Mouse (Mus musculus): ENCODE data around the gene Fancl. TPM values are rescaled to one million over a fixed set of nuclear protein-coding genes. Genes with fewer than 3 reads are reported as not detected.

Fancl gene
- total and polyA plus RNA-seq, 3 experiments = 35.3 to 71.9 (median 44.5) TPM

DNA sequence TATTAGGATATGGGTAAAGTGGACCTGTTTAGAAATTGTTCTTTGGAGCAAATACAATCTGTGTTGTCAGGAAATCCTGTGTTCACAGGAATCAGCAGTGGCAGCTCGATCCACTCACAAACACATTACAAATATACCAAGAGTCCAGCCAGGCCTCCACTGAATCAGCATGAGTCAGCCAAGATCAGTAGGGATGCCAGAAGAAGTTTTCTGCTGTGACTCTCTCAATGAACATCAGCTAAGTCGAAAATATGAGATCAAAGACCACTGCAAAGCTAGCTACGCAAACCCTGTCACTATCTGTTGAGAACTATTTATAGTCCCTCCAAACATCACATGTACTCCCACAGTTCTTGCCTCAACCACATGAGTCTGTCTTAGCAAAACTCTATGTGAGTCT is 133.1 kb downstream of the Fancl start:
- Histone ChIP-seq H3K9ac (ENCODE audit: insufficient read depth, low read depth) (no peak overlapping the region), H3K27me3 (replicated peaks) (no peaks in the 10 kb centered on the region), H3K4me3 (replicated peaks in 1 of 3; ENCODE audit: low read depth in 2 of 3, low read length in 2 of 3, poor library complexity in 1 of 3) (no peak overlapping the region), H3K9me3 (replicated peaks; ENCODE audit: low read length) (peaks cover 7% of the 10 kb centered on the region), H3K4me1 (ENCODE audit: control insufficient read depth in 1 of 2, insufficient read depth in 2 of 2) (peaks cover 0 to 2% of the 10 kb centered on the region in 2 experiments; a peak in 1 of 4 replicates), H3K27ac (ENCODE audit: insufficient read depth, low read depth) (no peak overlapping the region), H3K36me3 (replicated peaks in 1 of 2; ENCODE audit: control insufficient read depth in 1 of 2, insufficient read depth in 1 of 2, low read length in 1 of 2) (peaks cover 2 to 30% of the 10 kb centered on the region in 2 experiments), H3K4me2 (ENCODE audit: insufficient read depth, low read depth, poor library complexity, severe bottlenecking) (no peak overlapping the region), H3K79me2 (replicated peaks; ENCODE audit: control insufficient read depth, extremely low read depth, insufficient read depth, poor library complexity, severe bottlenecking) (no peaks in the 10 kb centered on the region)
- TF ChIP-seq GABPA (IDR thresholded peaks at IDR 0.05; ENCODE audit: insufficient replicate concordance, low read depth, low read length) (no peak), RCOR1 (conservative IDR thresholded peaks at IDR 0.05; ENCODE audit: low read depth, low read length) (no peak), MAZ (IDR thresholded peaks at IDR 0.05; ENCODE audit: low read depth, low read length) (no peak), ZKSCAN1 (IDR thresholded peaks at IDR 0.05; ENCODE audit: borderline replicate concordance, low read depth, low read length) (no peak), TBP (conservative IDR thresholded peaks at IDR 0.05; ENCODE audit: low read depth, low read length) (no peak), IRF4 (IDR thresholded peaks at IDR 0.05; ENCODE audit: low read depth, low read length) (no peak), ETS1 (conservative IDR thresholded peaks at IDR 0.05; ENCODE audit: low read depth, low read length) (no peak), MAX (IDR thresholded peaks at IDR 0.05; ENCODE audit: low read length) (no peak), NRF1 (IDR thresholded peaks at IDR 0.05; ENCODE audit: low read depth, low read length) (no peak), EP300 (IDR thresholded peaks at IDR 0.05; ENCODE audit: low read length) (no peak), MEF2A (IDR thresholded peaks at IDR 0.05; ENCODE audit: borderline replicate concordance, low read depth, low read length) (no peak), ELF1 (IDR thresholded peaks at IDR 0.05; ENCODE audit: low read depth, low read length) (no peak), BHLHE40 (IDR thresholded peaks at IDR 0.05; ENCODE audit: low read depth, low read length) (no peak), CHD1 (IDR thresholded peaks at IDR 0.05; ENCODE audit: low read depth, low read length) (no peak), CHD2 (IDR thresholded peaks at IDR 0.05; ENCODE audit: low read length) (no peak), JUND (conservative IDR thresholded peaks at IDR 0.05; ENCODE audit: low read depth, low read length) (no peak), CTCF (conservative IDR thresholded peaks at IDR 0.05 in 1 of 2, IDR thresholded peaks at IDR 0.05 in 1 of 2; ENCODE audit: low read depth in 2 of 2, low read length in 2 of 2) (no peak)
- DNase-seq (ENCODE audit: extremely low read depth) = no peak
- dilution Hi-C loops (cut with MboI; ENCODE audit: extremely low pct_ligation_motif_present, extremely low pct_unique_long_range_greater_than_20kb, low sequenced_read_pairs) (no loop called here), in situ Hi-C loops (cut with MboI; ENCODE audit: low pct_ligation_motif_present, low pct_unique_long_range_greater_than_20kb, low sequenced_read_pairs) (no loop called here)

Other genes with a start within 250 kb of the Fancl start
- not detected in 2 replicates for gene 5730522E02Rik, start 175.4 kb upstream of the Fancl start, total RNA-seq (2012; rRNA removed)
- gene 5730522E02Rik, start 175.4 kb upstream of the Fancl start, total RNA-seq (2014; rRNA removed) = not detected in 2 replicates
- gene 5730522E02Rik, start 175.4 kb upstream of the Fancl start, polyA plus RNA-seq (2012; ENCODE audit: insufficient read length, low read depth) = not detected in 2 replicates
- gene Gm6899, start 207.1 kb downstream of the Fancl start, total RNA-seq (2012; rRNA removed) = not detected in 2 replicates
- gene Gm6899, start 207.1 kb downstream of the Fancl start, total RNA-seq (2014; rRNA removed) = not detected in 2 replicates
- gene Gm6899, start 207.1 kb downstream of the Fancl start, polyA plus RNA-seq (2012; ENCODE audit: insufficient read length, low read depth) = 0.60 TPM in 1 of 2 replicates, not detected in the other
- 17.9 and 19.9 TPM in 2 replicates for gene Vrk2, start 207.9 kb downstream of the Fancl start, total RNA-seq (2012; rRNA removed)
- gene Vrk2, start 207.9 kb downstream of the Fancl start, total RNA-seq (2014; rRNA removed) = 31.1 and 36.7 TPM in 2 replicates
- 58.7 and 66.4 TPM in 2 replicates for gene Vrk2, start 207.9 kb downstream of the Fancl start, polyA plus RNA-seq (2012; ENCODE audit: insufficient read length, low read depth)